Mouse (Mus musculus) T-helper 2 cell (primary cell): Measurements from ENCODE around the gene Podxl.
"Not testable (repeated sequence)": the region's sequence is repeated elsewhere in the genome, so short reads cannot be mapped to it uniquely, and the experiment has no call there.

Source experiments
- in situ Hi-C: fragments of 300-600 bp; cut with MboI, MseI; formaldehyde crosslinking; loops from one replicate; pipeline ENCODE4 v1.15.1; 2025; ENCODE audit warnings: high pct_unique_total_duplicates

Podxl gene

DNA sequence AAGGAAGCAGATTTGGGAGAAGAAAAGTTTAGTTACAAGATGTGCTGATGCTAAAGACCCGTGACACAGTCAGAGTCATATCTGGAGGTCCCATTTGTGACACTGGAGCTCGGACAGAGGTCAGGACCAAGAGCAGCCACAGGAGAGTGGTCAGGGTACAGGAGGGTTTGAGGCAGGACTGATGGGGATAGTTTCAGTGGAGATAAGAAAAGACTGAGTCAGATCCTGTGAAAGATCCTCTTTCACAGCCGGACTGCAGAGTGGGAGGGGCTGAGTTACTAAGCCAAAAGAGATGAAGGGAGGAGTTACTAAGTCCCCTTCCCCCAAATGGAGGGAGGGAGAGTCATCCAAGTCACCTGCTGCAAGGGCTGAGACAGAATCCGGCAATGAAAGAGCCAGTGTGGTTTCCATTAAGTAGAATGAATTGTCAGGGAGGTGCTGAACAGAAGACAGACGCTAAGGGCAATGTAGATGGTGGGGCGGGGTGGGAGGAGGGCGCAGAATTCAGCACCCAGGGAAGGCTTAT is 4.4 kb upstream of the Podxl start:
- in situ Hi-C loops = no loop called here

DNA sequence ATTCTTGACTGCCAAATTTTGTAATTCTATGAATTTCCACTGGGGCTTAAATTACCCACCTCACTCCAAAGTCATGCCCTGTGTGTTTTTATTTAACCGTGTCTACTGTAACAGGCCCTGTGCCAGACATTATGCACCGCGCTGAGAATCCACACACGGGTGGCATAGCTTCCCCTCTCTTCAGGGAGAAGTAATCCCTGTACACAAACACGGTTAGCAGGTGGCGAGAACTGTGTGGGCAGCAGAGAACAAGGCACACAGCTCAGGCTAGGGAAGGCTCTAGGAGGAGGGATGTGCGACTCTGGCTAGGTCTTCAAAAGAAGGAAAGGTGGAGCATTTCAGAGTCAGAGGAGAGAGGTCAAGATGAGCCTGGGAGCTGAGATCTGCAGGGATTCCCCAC is 3.4 kb upstream of the Podxl start:
- in situ Hi-C loops = no loop called here

DNA sequence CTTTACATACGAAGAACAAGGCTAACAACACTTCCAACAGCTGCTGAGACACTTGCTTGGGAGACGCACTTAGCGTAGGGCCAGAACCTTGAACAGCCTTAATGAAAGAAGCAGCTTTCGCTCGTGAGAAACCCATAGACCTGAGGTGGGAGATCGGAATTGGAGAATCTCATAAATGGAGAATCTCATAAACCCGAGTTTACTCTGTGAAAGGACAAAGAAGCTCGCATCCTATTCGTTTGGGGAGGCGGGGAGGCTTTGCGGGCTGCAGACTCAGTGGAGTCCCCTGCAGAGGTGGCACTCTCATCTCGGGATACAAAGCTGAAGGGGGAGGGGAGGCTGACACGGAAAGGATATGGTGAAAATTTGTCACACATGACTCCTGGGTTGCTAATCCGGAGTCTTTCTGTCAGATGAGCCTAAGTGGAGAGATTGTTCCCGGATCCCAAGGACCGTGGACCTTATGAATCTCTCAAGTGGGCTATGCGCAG is 1.2 kb upstream of the Podxl start:
- in situ Hi-C loops = no loop called here

DNA sequence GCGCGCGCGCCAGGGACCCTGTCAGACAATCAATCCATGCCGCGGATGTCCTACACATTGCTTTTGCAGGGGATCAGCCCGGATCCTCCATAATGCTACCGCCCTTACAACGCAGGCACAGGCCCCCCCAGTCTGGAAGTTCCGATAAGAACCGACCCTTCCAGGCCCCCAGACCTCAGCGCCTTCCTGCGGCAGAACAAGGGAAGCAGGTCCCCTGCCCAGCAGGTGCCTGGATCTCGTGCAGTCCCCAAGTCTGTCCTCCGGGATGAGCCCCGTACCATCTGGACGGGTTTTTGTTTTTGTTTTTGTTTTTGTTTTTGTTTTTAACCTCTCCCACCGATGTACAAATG is 376 bp upstream of the Podxl start:
- in situ Hi-C loops = no loop called here

DNA sequence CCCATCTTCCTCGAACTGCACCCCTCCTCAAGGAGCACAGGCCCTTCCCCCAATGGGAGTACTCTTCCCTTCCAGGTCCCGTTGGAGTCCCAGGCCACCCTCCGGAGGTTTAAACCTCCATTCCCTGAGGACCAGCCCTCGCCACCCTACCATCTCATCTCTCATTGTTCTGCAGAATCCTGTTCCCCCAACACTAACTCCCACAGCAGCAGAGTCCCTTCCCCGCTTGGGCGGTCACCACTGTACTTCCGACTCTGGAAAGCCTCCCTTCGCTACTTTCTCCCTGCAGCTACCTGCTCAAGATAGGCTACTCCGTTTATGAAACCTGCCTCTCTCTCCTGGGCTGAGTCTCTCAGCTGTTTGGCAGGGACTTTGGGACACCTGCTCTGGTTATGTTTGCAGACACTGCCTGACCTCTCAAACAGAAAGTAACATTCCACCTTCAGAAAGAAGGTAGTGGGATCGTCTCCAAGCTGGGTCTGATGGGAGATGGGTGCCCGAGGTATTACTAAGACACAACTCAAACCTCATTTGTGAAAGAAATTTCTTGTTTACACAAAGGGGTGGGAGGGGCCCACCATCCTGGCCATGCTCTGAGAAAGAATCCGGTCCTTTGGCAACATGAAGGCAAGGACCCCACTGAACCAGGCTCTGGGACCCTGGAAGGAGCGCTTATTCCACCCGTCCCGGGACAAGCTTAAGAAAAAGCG is 1.3 kb downstream of the Podxl start:
- in situ Hi-C loops = no loop called here

DNA sequence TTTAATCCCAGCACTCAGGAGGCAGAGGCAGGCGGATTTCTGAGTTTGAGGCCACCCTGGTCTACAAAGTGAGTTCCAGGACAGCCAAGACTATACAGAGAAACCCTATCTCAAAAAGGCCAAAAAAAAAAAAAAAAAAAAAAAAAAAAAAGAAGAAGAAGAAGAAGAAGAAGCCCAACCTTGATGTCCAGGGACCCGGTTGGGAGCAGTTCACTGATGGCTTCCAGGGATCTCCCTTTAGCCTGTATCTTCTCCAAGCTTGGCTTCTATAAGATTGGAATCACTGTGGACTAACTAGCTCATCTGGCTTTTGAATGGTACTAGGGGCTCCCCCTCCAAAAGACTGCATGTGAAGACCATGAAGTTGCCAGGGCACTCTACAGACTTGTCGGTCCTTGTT is 1.8 kb downstream of the Podxl start:
- in situ Hi-C loops = not testable (repeated sequence)

DNA sequence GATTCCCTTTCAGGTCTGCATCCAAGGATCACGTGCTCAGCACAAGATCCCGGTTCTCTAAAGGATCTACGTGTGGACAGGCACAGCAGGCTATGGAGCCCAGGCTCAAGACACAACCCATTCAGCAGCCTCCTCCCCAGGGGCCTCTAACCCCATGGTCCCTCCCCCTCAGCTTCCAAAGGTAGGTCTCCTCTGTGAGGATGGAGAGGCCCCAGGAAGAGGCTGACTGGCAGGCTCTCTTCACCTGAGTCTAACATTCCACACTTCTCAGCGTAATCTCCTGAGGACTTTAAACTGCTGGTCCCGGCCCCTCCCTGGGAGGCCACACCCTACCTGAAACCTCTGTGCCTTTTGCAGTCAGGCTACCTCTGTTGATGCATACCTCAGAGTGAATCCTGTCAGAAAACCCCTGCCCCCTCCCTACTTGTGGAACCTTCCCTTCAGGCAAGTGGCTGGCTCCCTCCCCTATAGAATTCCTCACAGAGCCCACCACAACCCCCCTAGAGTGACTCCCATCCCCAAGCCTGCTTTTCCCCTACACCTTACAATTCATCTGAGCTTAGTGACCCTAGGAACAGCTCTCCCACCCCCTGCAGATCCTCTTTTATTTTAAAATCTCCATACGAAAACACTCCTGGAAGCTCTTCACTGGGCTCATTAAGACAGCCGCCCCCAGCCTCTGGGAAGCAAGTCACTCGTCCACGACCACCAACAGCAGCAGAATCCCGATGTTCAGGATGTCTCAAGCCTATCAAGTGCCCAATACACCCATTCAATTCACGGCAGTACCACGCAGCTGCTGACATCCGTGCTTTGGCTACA is 3.4 kb downstream of the Podxl start:
- in situ Hi-C loops = no loop called here

DNA sequence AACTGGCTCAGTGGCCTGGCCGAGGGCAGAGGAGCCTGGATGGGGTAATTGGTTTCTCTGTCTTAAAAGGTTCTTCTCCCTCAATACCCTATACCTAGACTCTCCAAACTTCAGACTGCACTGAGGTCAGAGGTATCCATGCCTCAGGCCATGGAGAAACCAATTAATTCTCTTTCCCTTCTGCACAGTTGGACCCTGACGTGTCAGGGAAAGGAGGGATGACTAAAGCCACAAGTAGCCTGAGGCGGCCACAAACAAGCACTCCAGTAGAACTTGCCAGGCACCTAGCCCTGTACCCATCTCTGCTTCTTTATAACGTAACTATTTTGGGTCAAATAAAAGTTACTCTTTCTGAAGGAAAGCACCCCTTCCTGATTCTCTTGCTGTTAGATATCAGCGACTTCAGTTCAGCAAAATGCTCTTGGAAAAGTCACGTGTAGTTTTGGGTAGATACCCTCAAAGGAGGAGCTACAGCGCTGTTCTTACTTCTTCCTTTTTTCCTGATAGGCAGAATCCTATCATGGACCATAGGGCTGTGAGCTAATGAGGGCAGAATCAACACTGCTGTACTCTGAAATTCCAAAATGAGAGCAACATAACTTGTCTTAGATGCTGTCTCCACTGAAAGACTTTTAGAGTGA is 7.2 kb downstream of the Podxl start:
- in situ Hi-C loops = no loop called here

DNA sequence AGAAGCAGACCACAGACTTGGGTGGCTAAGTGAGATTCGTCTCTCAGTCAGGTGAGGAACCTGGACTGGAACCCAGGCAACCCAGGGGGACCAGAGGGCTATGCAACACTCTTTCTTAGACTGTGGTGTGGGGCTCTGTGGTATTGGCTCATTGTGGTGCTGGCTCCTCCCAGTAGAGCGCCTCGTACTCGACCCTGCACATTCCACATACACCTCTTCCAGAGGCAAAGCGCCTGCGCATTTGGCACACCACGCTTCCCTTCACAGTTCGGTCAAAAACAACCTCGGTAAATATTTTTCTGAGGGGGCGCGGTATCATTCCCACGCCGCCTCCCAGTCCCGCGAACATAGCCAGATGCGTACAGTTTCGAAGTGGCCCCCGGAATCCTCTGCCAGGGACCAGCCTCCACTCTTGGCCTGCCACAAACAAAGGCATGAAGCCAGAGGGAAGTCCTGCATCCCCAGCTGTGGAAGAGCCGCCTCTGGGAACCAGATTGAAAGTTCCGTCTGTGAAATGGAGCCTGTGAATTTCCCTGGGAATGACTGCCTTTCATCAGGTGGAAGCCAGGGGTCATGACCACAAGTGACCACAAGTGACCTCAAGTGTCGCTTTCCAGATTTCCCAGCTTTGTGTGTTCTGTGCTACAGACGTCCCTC is 12.8 kb downstream of the Podxl start:
- in situ Hi-C loops = no loop called here

DNA sequence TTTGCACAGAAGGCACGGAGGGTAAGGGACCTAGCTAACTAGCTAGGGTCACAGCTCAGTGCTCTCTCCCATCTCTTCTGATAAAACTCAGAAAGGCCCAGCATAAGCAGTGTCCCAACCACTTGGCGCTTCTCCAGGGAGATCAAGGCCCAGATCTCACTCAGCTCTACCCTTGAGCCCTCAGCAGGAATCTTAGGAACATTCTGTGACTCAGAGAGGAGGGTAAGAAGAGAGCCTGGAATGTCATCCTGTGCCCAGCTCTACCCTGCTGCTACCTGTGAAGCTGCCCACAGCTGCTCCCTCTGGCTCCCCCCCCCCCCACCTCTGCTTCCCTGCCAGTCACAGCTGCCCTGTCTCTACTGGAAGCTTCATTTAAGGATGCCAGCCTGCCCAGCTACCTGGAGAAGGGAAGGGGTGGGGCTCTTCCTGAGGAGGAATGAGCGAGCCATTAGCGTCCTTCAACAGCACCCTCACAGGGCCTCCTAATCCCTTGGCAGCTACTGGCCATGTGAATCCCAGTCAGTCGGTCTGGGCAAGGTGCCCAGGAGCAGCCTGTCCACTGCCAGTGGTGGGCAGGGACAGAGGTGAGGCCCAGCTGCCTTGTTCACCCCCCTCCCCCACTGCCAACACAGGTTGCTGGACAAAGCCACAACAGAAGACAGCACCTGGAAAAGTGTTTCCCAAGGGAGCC is 14.3 kb downstream of the Podxl start:
- in situ Hi-C loops = no loop called here

DNA sequence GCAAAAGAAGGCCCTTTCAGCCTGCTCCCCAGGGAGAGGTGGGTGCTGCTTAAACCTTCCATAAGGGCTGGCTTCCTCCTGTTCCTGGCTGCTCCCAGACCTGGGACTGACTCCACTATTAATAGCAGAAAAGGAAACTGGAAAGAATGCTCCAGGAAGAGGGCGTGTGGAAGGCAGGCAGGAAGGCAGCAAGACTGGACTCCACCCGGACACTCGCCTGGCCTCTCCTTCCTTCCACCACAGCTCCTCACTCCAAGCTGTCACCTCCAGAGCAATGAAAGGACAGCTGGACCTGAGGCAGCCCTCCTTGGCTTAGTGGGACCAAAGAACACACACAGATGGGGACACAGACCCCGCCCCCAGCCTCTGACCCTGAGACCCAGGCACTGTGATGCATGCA is 19.5 kb downstream of the Podxl start:
- in situ Hi-C loops = no loop called here

DNA sequence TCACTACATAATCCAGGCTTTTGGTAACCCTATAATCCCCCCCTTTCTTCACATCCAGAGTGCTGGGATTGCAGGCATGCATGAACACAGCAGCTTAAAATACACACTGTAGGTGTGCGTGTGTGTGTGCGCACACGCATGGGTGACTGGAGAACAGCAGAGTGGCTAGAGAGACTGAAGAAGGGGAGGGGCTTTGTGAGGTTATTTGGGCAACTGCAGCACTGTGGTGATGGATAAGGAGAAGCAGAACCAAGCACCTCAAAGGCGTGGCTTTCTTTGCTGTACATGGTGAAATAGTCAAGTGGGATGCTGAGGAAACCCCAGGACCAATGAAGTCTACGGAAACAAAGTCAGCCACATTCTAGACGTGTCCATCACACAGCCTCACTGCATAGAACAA is 23.8 kb downstream of the Podxl start:
- in situ Hi-C loops = no loop called here

DNA sequence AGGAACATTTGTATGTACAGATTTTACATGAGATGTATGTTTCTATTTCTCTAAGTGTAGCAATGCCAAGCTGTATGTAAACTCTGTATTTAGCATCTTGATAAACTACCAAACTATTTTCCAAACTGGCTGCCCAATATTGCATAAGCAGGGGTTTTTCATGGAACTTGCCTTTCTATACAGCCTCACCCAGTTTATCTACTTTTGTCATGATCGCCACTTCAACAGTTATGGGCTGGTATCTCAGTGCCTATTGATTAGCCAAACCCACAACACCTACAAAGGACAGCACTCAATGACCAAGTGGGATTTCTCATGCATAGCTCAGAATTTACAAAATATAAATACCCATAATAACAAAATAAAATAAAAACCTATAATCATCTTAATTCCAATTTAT is 25.7 kb downstream of the Podxl start:
- in situ Hi-C loops = no loop called here

DNA sequence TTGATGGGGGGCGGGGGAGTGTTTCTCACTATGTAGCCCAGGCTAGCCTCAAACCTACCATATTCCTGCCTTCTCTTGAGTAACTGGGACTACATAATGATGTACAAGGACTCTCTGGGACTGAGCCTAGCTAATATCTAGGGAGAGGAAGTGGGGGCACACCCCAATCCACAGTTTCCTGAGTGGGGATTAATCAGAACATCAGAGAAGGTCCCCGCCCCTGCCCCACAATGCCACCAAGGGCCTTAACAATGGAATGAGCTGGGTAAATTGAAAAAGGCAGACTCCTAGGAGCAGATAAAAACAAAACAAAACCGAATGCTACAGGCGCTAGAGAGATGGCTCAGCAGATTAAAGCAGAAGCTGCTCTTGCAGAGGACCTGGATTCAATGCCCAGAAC is 26.6 kb downstream of the Podxl start:
- in situ Hi-C loops = no loop called here

DNA sequence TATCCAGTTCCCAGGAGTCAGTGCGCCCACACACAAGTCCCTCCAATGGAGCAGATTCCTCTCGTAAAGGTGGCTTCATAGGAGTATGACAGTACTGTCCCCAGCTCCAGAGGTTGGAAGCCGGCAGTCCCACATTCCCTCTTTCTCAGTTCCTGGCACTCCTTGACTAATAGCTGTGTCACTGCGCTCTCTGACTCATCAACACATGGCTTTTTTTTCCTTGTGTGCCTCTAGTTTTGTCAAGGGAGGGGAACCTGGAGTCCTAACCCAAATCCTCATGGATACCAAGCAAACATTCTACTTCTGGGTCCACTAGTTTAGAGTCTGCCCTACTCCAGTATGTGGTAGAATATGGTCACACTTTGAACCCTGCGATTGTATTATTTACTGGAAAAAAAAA is 29.1 kb downstream of the Podxl start:
- in situ Hi-C loops = loop anchor here (5.0 kb wide), 1 partner anchor 118 kb away; no protein-coding TSS in a partner anchor

DNA sequence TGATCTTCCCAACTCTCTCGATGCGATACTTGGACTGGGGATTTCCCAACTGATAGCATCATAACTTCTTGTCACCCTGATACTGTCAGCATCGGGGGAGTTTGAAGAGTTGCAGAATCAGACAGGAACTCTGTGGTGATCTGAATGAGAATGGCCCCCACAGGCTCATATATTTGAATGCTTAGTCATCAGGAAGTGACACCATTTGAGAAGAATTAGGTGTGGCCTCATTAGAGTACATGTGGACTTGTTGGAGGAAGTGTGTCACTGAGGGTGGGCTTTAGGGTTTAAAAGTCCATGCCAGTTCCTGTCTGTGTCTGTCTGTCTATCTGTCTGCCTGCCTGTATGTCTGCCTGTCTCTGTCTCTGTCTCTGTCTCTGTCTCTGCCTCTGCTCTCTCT is 31.9 kb downstream of the Podxl start:
- in situ Hi-C loops = loop anchor here (5.0 kb wide), 1 partner anchor 120 kb away; no protein-coding TSS in a partner anchor

DNA sequence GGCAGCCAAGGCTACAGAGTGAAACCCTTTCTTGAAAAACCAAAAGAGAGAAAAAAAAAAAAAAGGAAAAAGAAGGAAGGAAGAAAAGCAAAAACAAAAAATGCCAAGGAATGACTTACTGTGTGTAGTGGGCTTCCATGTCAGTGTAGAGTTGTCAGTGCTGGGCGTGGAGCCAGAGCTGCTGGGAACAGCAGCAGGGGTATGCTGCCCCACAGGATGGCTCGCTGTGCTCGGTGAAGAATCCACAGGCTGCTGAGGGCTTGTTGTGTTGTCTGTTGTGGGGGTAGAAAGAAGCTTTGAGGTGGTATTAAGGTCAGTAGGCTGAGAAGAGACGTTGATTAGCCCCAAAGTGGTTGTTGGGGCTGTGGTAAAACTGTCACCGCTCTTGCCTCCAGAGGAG is 35.4 kb downstream of the Podxl start:
- in situ Hi-C loops = no loop called here

DNA sequence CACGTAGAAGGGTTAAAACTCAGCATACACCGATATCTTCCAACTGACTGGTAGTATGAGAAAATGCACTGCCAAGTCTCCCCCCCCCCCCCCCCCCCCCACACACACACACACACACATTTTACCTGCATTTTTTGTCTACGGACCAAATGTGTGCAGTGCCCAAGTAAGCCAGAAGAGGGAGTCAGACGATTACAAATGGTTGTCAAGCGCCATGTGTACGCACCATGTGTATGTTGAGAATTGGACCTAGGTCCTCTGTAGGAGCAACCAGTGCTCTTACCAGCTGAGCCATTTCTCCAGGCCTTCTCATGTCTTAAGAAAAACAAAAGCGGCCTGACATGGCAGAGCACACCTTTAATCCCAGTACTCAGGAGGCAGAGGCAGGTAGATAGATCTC is 35.9 kb downstream of the Podxl start:
- in situ Hi-C loops = no loop called here

DNA sequence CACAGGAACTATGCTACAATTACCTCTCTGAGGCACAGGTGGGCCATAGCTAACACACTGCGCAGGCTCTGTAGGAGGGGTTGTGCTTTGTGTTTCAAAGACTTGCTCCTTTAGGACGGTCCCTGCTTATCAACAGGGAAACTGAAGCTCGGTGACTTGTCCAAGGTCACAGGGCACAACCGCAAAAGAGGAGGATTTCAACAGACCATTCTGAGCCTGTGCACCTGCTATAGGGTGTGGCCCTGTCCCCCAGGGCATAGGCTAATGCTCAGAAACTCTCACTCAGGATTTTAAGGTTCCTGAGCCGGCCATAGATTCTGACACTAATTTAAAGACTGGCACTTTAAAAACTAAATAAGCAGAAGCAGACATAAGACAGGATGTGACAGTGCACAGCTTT is 36.9 kb downstream of the Podxl start:
- in situ Hi-C loops = no loop called here

DNA sequence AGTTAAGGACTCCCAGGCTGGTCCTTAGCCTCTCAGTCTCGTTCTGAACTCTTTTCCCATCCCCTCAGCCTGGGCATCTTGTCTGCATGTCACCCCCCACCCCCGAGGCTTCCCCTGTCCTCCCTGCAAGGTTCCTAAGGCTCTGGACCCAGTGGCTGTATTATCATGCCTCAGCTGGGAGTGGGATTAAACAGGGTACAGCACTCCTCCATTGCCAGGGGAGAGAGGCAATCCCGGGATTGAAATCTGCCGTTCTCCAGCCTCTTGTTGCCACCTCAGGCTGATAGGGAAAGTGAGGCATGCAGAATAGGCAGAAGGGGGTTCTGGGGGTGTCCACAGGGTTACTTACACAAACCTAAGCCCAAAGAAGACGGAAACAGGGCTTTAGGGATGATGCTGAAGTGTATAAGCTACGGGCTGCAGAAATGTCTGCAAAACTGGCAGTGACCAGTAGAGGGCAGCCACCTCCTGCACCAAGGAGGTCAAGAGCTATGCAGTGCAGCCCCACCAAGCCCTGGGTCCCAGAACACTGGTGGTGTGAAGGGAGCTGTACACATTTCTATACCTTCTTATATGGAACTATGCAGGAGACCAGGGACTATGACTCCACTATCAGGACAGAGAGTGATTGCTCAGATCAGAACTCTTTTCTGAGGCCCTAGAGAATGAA is 38.4 kb downstream of the Podxl start:
- in situ Hi-C loops = no loop called here

DNA sequence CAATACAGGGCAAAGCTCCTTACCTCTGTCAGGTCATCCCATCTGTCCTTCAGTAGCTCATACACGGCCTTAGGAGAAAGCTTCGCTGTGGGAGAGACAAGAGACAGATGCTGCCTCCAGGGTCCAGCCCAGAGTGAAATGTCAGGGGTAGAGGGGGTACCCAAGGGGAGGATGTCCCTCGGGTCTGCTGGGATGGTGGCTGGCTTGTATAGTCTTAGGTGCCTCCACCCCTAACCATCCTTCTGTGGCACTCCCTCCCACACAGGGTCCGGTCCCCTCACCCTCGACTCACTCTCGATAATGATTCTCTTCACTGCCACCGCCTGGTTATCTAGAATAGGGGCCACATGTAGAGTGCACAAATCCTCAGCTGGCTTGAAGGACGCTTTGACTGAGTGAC is 39.1 kb downstream of the Podxl start:
- in situ Hi-C loops = no loop called here
